Mouse (Mus musculus) midbrain, embryonic 16.5 days (tissue): ENCODE data around the gene Trh. TPM values are rescaled to one million over a fixed set of nuclear protein-coding genes. Genes with fewer than 3 reads are reported as not detected.
A peak's percentile ranks its signal among the peaks of the same experiment; 100 is the strongest.

Experiments
- ATAC-seq: fragments of 200-750 bp; cut with Nextera tagmentation; 2 replicates; pipeline ENCODE4 v1.8.0; 2017; ENCODE audit warnings: moderate TSS enrichment
- H3K27ac ChIP-seq: fragments of 300-500 bp; sonication (generic); 2 replicates; pipeline ENCODE4 v1.5.1; 2014; ENCODE audit warnings: mild to moderate bottlenecking, low read length, mixed read lengths
- H3K27me3 ChIP-seq: fragments of 300-500 bp; sonication (generic); 2 replicates; pipeline ENCODE4 v1.6.1; 2014; ENCODE audit warnings: low read depth, low read length, mixed read lengths; ENCODE audit not compliant: control insufficient read depth, insufficient read depth
- H3K36me3 ChIP-seq: fragments of 300-500 bp; sonication (generic); 2 replicates; pipeline ENCODE4 v1.6.1; 2014; ENCODE audit warnings: mild to moderate bottlenecking, low read length, moderate library complexity, mixed read lengths; ENCODE audit not compliant: control insufficient read depth, insufficient read depth
- H3K4me1 ChIP-seq: fragments of 300-500 bp; sonication (generic); 2 replicates; pipeline ENCODE4 v1.6.1; 2014; ENCODE audit warnings: mild to moderate bottlenecking, low read length, mixed read lengths; ENCODE audit not compliant: control insufficient read depth, insufficient read depth
- H3K4me2 ChIP-seq: fragments of 300-500 bp; sonication (generic); 2 replicates; pipeline ENCODE4 v1.6.1; 2014; ENCODE audit warnings: mild to moderate bottlenecking, low read length, mixed read lengths
- H3K4me3 ChIP-seq: fragments of 300-500 bp; sonication (generic); 2 replicates; pipeline ENCODE4 v1.5.1; 2014; ENCODE audit warnings: low read depth, mild to moderate bottlenecking, low read length, moderate library complexity, mixed read lengths
- H3K9ac ChIP-seq: fragments of 300-500 bp; sonication (generic); 2 replicates; pipeline ENCODE4 v1.6.1; 2014; ENCODE audit warnings: low read depth, low read length, mixed read lengths
- H3K9me3 ChIP-seq: fragments of 300-500 bp; sonication (generic); replicated peaks from 2 replicates; pipeline ENCODE4 v1.6.1; 2014; ENCODE audit warnings: mild to moderate bottlenecking, low read length, mixed read lengths; ENCODE audit not compliant: control insufficient read depth, poor library complexity, severe bottlenecking
- WGBS: fragments of 180-500 bp; shearing (Covaris S2); extraction: QIAGEN DNeasy Blood & Tissue Kit; methylation state at CpG from one replicate; pipeline ENCODE4 v1.1.7; 2014; 5-methylcytosine and 5-hydroxymethylcytosine counted together
- polyA plus RNA-seq: library from polyadenylated mRNA; unstranded; fragments of >200 nt; fragmentation: Nextera tagmentation; extraction: Ambion mirVana; gene quantifications from 2 replicates; pipeline ENCODE4 v1.2.1, GENCODE M21; 2015

Gene Trh
- polyA plus RNA-seq, 1 experiment from 2014 or later = 6.6 TPM

DNA sequence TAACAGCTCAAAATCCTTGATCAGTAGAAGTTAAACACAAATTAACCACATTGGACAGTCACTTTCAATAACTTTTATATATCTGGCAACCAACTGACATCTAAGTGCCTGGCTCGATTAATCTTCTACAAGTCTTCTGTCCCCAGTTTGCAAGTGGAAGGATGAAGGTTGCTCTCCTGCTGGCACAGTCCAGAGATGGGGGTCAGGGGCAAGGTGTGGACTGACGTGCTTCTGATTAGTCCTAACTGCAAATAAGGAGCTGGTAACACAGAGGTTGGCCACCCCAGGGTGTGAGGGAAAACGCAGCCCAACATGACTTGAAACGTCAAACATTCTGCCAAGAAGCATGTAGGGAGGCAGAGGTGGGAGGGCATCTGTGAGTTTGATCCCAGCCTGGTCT lies 12.7 kb downstream of the Trh start:
- 69% methylated on average over 4 of the region's 4 CpGs for WGBS
- Histone ChIP-seq H3K27me3 (no peaks in the 10 kb centered on the region), H3K4me2 (no peak overlapping the region), H3K4me3 (no peak overlapping the region), H3K27ac (no peak overlapping the region), H3K9me3 (no peaks in the 10 kb centered on the region), H3K36me3 (no peaks in the 10 kb centered on the region), H3K9ac (no peak overlapping the region), H3K4me1 (no peaks in the 10 kb centered on the region)
- ATAC-seq = no peak

- no peak overlapping the region for H3K9ac ChIP-seq
- WGBS = 72% methylated on average over 1 of the region's 1 CpGs
Measured at GRCm38 (mm10) chr6:92231356-92231755, 13.1 kb downstream of the Trh start.

GRCm38 (mm10) chr6:92229586-92229985 lies 14.9 kb downstream of the Trh start:
- WGBS = 88% methylated on average over 2 of the region's 2 CpGs
- Histone ChIP-seq H3K27me3 (no peaks in the 10 kb centered on the region), H3K36me3 (no peaks in the 10 kb centered on the region), H3K27ac (no peak overlapping the region), H3K4me1 (no peaks in the 10 kb centered on the region), H3K4me3 (no peak overlapping the region), H3K9me3 (no peaks in the 10 kb centered on the region), H3K4me2 (no peak overlapping the region), H3K9ac (no peak overlapping the region)
- ATAC-seq = no peak

More at GRCm38 (mm10) chr6:92231356-92231755, 13.1 kb downstream of the Trh start:
- Histone ChIP-seq H3K9me3 (no peaks in the 10 kb centered on the region), H3K36me3 (no peaks in the 10 kb centered on the region), H3K4me3 (no peak overlapping the region), H3K4me2 (no peak overlapping the region), H3K27me3 (no peaks in the 10 kb centered on the region), H3K27ac (no peak overlapping the region), H3K4me1 (no peaks in the 10 kb centered on the region)
- no peak for ATAC-seq

GRCm38 (mm10) chr6:92229103-92229502 lies 15.3 kb downstream of the Trh start:
- ATAC-seq = no peak
- no peaks in the 10 kb centered on the region for H3K36me3 ChIP-seq
- H3K9me3 ChIP-seq = no peaks in the 10 kb centered on the region
- H3K4me3 ChIP-seq = no peak overlapping the region
- no peak overlapping the region for H3K4me2 ChIP-seq
- no peaks in the 10 kb centered on the region for H3K4me1 ChIP-seq
- H3K27ac ChIP-seq = no peak overlapping the region
- H3K27me3 ChIP-seq = no peaks in the 10 kb centered on the region
- H3K9ac ChIP-seq = no peak overlapping the region

GRCm38 (mm10) chr6:92224981-92225380 lies 19.5 kb downstream of the Trh start:
- H3K4me2 ChIP-seq = no peak overlapping the region
- no peak overlapping the region for H3K4me3 ChIP-seq
- no peak for ATAC-seq
- H3K9ac ChIP-seq = no peak overlapping the region
- H3K27me3 ChIP-seq = no peaks in the 10 kb centered on the region
- H3K36me3 ChIP-seq = no peaks in the 10 kb centered on the region
- H3K27ac ChIP-seq = no peak overlapping the region
- H3K4me1 ChIP-seq = no peaks in the 10 kb centered on the region
- 82% methylated on average over 1 of the region's 1 CpGs for WGBS
- H3K9me3 ChIP-seq = no peaks in the 10 kb centered on the region

DNA sequence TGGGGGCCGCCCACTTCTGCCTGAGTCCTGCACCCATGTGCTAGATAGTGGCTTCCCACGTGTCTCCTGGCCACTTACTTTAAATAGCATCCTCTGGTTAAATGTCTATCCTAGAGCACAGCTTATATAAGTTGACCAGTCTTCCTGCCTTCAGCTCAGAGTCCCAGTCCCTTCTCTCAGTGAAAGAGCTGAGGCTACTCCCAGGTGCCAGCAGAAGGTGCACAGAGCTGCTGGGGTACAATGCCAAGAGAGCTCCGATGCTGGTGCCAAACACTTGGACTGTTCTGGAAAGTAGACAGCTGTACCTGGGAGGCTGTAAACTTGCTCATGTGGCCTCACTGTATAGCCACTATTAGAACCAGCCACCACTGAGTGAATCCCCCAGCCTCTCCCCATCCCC lies 22.4 kb downstream of the Trh start:
- 91% methylated on average over 3 of the region's 3 CpGs for WGBS
- ATAC-seq = no peak
- Histone ChIP-seq H3K27ac (no peak overlapping the region), H3K9me3 (no peaks in the 10 kb centered on the region), H3K27me3 (no peaks in the 10 kb centered on the region), H3K4me2 (no peak overlapping the region), H3K36me3 (no peaks in the 10 kb centered on the region), H3K4me1 (no peaks in the 10 kb centered on the region), H3K9ac (no peak overlapping the region), H3K4me3 (no peak overlapping the region)

DNA sequence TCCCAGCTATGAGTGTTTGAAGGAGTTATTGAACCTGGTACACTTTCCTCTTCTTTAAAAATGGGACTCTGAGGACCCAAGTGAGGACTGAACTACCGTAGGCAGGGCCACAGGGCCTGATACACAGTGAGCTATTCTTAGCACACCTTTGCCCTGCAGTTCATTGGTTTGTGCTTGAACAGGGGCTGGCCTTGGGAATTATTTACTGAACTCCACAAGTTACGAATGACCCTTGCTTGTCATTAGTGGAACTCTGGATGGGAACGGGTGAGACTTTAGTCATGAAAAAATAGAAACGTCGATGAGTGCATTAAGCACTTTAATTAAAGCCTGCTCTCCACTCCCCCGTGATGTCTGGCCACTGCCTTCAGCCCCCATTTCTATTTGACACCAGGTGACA lies 22.8 kb downstream of the Trh start:
- Histone ChIP-seq H3K9me3 (no peaks in the 10 kb centered on the region), H3K4me3 (no peak overlapping the region), H3K4me2 (no peak overlapping the region), H3K9ac (no peak overlapping the region), H3K27me3 (no peaks in the 10 kb centered on the region), H3K4me1 (no peaks in the 10 kb centered on the region), H3K27ac (no peak overlapping the region), H3K36me3 (no peaks in the 10 kb centered on the region)
- no peak for ATAC-seq
- 85% methylated on average over 6 of the region's 6 CpGs for WGBS

DNA sequence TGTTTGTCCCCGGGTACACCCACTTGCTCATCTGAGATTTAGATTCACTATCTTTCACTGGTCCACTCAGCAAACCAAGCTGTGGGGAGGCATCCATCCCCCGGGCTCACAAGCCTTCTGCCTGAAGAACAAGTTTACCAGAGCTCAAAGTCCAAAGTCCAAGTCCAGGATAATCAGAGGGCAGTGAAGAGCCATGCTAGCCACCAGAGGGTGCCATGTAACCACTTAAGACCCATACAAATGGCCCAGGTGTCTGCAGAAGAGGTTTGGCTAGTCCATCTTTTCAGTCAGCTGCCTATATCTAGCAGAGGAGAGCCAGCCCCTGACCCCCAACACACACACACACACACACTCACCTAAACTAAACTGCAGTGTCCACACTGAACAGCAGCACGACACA lies 25.0 kb downstream of the Trh start:
- no peaks in the 10 kb centered on the region; the same call in 1 of the 2 replicates for H3K4me1 ChIP-seq
- 0 out of 2 replicates have a peak, but pooled peaks have one; percentile 18 for ATAC-seq
- WGBS = 46% methylated on average over 3 of the region's 3 CpGs

GRCm38 (mm10) chr6:92214773-92215449 lies 29.5 kb downstream of the Trh start, which contains the start of gene Rbsn:
Gene Rbsn, minus strand, starts transcription at chr6:92214925.
- H3K4me3 ChIP-seq = peak within 1 kb of the TSS; percentile 74
- peak within 1 kb of the TSS; percentile 90 for H3K9ac ChIP-seq
- peak within 1 kb of the TSS; percentile 89 for H3K27ac ChIP-seq
- H3K36me3 ChIP-seq = peaks cover 3% of the 10 kb centered on the region; the same call in 1 of the 2 replicates
- no peaks in the 10 kb centered on the region for H3K27me3 ChIP-seq
- peak within 1 kb of the TSS; percentile 97 for H3K4me2 ChIP-seq
- peak; percentile 95 for ATAC-seq
- WGBS = 9% methylated on average over 35 of the region's 35 CpGs
- no peaks in the 10 kb centered on the region for H3K9me3 ChIP-seq
- H3K4me1 ChIP-seq = peaks cover 11% of the 10 kb centered on the region

More for the DNA sequence above, 25.0 kb downstream of the Trh start:
- H3K27ac ChIP-seq = no peak overlapping the region
- H3K4me3 ChIP-seq = no peak overlapping the region
- no peaks in the 10 kb centered on the region for H3K27me3 ChIP-seq
- H3K9me3 ChIP-seq = no peaks in the 10 kb centered on the region
- H3K36me3 ChIP-seq = no peaks in the 10 kb centered on the region
- H3K9ac ChIP-seq = no peak overlapping the region
- no peak overlapping the region for H3K4me2 ChIP-seq
